Mouse (Mus musculus): ENCODE results near the gene Plxdc1. TPM values are rescaled to one million over a fixed set of nuclear protein-coding genes. Genes with fewer than 3 reads are reported as not detected.
"Not testable (repeated sequence)": the region's sequence is repeated elsewhere in the genome, so short reads cannot be mapped to it uniquely, and the experiment has no call there.

Plxdc1 gene
- total RNA-seq, 2 experiments from 2014 or later = 26.3 to 39.3 TPM

DNA sequence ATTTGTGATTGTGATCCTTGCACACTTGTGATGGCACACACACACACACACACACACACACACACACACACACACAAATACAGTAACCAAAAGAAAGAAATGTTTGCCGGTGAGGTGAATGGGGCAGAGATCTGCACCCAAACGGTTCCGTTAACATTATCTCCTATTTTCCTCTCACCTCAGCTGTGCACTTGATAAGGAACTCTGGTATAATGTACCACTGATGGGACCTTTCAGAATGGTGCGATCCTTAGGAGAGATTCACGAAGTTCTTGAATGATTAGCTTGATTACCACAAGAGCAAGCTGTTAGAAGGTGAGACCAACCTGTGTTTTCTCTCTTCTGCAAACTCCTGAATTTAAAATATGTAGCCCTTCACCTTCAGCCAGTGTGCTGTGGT, 17.9 kb downstream of the Plxdc1 start:
- intact Hi-C loops (cut with DNase I) = no loop called here
- DNase-seq (ENCODE audit: low spot score in 2 of 2) = no peak

DNA sequence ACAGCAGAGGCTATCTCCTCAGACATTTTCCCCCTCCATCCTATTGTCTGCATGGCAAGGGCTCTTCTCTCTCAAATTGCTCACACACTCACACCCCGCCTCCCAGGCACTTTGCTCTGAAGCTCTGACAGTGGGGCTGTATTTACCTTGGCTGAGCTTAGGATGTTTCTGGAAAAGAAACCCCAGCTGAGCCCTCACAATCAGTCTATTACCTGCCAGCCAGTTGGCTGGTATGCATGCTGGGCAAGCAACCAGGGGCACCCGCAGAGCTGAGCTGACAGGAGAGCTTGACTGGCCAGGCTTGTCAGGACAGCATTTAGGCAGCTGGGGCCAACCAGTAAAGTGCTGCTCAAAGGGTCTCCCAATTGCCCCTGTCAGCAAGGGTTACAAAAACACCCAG, 19.1 kb downstream of the Plxdc1 start:
- intact Hi-C loops (cut with DNase I) = no loop called here
- DNase-seq (ENCODE audit: low spot score in 2 of 2) = no peak

DNA sequence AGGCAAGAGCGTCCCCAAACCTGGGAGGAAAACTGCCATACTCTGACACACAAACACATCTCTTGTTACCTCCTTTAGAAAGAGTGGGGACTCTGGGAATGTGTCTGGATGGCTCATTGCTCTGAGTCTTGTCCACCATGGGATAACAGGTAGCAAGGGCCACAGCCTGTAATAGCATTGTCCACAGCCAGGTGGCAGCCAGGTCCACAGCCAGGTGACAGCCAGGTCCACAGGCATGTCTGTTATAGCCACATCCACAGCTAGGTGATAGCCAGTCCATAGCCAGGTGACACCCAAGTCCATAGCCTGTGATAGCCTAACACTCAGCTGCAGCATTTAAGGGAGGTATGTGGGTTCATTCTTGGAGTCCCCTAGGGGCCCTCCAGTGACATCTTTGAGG, 25.3 kb downstream of the Plxdc1 start:
- DNase-seq (ENCODE audit: low spot score in 2 of 2) = no peak
- intact Hi-C loops (cut with DNase I) = no loop called here

- DNase-seq (ENCODE audit: low spot score in 2 of 2) = no peak
- intact Hi-C loops (cut with DNase I) = no loop called here
Measured at GRCm38 (mm10) chr11:97959300-97959680, 27.0 kb downstream of the Plxdc1 start.

DNA sequence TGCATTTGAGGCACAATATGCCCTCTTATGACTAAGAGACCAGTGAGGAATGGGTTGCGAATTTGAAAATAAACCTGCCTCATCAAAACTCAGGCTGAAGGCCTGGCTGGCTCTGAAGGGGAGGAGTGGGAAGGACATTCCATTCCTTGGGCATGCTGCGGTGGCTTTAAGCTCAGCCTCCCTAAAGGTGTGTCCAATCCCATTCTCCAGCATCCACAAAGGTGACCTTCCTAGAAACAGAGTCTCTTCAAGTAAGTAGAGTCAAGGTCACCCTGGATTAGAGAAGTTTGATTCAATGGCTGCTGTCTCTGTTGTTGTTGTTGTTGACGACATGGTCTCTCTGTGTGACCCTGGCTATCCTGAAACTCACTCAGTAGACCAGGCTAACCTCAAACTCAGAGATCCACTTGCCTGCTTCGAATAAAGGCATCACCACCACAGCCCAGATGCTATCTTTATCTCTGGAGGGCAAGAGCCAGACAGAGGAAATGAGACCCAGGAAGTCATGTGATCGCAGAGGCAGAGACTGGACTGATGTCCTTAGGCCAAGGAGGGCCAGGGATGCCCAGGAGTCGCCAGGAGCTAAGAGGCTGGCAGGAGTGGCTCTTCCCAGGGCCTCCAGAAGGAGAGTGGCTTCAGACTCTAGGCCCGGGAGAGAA, 27.5 kb downstream of the Plxdc1 start:
- no peak for DNase-seq (ENCODE audit: low spot score in 2 of 2)
- intact Hi-C loops (cut with DNase I) = no loop called here

DNA sequence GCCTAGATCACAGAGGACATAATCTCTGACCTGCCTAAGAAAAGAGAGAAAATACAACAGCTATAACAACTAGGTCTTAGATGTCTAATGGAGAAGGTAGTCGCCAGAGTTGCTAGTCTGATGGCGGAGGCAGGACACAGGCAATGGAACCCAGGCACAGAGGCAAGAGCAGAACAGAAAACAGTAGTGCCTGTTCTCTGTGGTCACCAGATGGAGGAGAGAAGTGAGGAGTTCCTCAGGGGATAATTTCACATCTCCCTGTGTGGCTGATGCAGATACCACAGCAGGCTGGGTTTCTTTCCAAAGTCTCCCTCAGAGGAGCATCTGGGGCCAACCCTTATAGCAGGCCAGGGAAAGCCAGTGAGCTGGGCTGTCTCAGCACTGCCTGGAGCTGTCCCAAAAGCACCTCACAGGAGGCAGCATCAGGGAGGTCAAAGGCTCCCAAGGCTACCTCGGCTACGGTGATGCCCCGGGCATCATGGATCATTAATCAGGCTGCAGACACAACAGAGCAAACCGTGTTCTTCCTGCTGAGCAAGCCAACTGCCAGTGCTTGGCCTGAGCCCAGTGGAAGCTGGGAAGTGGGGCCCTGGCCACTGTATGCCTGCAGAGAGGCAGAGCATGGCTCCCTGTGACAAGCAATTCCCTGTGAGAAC, 29.2 kb downstream of the Plxdc1 start:
- intact Hi-C loops (cut with DNase I) = no loop called here
- no peak for DNase-seq (ENCODE audit: low spot score in 2 of 2)

DNA sequence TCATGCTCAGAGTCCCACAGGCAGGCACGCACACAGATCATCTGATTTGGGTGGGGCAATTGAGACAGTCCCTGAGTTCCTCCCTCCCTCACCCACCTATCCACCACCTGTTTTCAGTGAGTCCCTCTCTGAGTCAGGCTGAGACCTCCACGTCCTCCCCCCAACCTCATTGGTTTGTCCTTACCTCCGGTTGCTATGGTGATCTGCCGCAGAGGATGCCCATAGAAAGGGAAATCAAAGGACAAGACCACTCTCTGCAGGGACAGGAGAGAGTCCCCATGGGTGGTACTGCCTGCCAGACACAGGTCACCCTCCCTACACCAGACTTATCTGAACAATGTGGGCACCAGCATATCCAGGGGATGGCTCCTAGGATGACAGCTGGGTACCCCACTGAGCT, 30.3 kb downstream of the Plxdc1 start:
- intact Hi-C loops (cut with DNase I) = no loop called here

GRCm38 (mm10) chr11:97955146-97955902, 30.9 kb downstream of the Plxdc1 start:
- DNase-seq (ENCODE audit: low spot score in 2 of 2) = no peak
- intact Hi-C loops (cut with DNase I) = no loop called here

More for the DNA sequence above, 30.3 kb downstream of the Plxdc1 start:
- DNase-seq (ENCODE audit: low spot score in 2 of 2) = no peak

- DNase-seq (ENCODE audit: low spot score in 2 of 2) = no peak
- intact Hi-C loops (cut with DNase I) = no loop called here
Measured at GRCm38 (mm10) chr11:97954469-97955141, 31.6 kb downstream of the Plxdc1 start.

DNA sequence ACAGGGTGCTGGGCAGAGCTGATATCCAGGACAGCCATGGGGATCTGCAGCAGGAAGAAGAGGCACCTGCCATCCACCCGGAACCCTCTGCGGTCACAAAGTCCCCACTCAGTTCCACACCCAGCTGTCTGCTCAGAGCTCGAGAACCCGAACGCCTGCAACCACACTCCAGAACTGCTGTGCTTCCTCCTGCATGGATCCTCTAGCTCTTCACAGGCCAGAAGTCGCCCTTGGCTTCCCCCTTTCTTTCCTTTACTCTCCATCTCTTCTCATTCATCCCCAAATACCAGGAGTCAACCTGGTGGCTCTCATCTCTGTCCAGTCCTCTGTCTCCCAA, 32.3 kb downstream of the Plxdc1 start:
- intact Hi-C loops (cut with DNase I) = no loop called here
- no peak for DNase-seq (ENCODE audit: low spot score in 2 of 2)

DNA sequence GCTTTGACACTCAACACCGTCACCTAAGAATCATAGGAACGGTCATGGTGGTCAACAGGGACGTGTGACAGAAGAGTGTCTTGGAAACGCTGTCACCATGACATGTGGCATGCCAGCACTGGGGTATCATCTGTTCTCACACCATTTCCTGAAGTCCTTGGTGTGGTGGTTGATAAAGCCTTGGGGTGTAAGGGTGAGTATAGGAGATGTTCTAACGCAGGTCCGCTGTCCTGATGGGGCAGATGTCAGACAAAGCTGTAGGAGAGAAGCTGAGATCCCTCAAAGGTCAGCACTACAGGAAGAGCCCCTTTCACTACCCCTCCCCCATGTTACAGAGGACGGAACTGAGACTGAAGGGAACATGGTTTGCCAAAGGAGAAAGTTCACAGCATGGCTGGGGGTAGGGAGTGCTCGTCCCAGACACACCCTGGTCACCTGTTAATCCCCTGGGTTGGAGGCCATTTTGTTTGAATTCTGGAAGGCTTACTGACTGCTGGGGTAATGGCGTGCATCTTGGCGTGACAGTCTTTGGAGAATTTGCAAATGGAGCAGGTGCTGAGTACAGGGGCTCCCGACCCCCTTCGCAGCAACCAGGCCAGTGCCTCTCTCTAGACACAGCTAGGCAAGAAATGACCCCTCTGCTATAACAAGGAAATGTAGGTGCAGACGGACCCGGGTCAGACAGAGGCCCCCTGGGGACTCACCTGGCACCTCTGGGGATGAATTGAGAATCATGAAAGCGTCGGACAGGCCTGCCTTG, 32.9 kb downstream of the Plxdc1 start:
- no peak for DNase-seq (ENCODE audit: low spot score in 2 of 2)
- intact Hi-C loops (cut with DNase I) = no loop called here

DNA sequence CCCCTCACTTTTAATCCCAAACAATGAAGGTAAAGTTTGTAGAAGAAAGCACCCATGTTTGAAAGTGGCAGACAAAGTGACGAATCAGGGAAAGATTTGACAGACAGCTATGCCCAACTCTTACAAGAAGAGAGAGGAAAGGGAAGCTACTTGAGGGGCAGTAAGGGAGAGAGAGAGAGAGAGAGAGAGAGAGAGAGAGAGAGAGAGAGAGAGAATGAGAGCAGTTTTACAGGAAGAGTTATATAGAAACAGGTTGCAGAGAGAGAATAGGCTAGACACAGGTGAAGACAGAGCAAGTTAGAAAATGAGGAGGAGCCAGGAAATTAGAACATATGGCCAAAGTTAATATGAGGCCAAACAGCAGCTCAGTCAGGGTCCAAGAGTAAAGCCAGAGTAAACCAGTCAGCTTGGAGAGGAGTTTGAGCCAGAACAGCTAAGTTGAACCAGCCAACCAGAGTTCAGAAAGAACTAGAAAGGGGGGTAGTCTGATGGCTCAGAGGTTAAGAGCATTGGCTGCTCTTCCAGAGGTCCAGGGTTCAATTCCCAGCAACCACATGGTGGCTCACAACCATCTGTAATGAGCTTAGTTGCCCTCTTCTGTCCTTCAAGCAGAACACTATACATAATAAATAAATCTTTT, 33.8 kb downstream of the Plxdc1 start:
- no peak for DNase-seq (ENCODE audit: low spot score in 2 of 2)
- intact Hi-C loops (cut with DNase I) = no loop called here

GRCm38 (mm10) chr11:97949703-97950475, 36.4 kb downstream of the Plxdc1 start:
- no peak for DNase-seq (ENCODE audit: low spot score in 2 of 2)
- intact Hi-C loops (cut with DNase I) = no loop called here

DNA sequence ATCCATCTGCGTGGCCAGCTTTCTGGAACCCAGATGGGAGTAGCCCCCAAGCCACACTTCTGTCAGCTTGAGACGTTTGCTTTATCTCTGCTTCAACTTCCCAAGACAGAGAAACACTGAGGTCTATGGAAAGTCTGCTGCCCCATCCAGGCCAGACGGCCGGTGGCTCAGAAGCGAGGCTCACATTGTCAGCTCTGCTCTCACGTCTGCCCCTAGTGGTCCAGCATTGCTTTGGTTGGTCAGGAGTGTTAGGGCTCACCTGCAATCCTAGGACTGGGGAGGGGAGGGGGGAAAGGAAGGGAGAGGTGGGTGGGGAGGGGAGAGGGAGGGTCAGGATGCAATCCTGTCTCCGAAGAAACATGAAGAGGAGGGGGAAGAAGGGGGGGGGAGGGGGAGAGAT, 38.8 kb downstream of the Plxdc1 start:
- intact Hi-C loops (cut with DNase I) = no loop called here
- no peak for DNase-seq (ENCODE audit: low spot score in 2 of 2)

DNA sequence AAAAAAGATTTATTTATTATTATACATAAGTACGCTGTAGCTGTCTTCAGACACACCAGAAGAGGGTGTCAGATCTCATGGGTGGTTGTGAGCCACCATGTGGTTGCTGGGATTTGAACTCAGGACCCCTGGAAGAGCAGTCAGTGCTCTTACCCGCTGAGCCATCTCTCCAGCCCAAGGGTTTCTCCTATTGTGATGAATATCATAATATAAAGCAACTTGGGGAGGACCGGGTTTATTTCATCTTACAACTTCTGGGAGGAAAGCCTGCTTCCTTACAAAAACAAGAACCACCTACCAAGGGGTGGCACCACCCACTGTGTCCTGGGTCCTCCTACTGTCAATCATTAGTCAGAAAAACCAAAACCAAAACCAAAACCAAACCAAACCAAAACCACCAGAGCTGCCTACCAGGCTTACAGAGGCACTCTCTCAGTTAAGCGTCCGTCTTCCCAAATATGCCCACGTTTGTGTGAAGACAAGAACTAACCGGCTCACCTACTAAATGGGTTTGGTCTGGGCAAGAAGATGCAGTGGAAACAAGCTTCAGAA, 40.4 kb downstream of the Plxdc1 start:
- DNase-seq (ENCODE audit: low spot score in 2 of 2); intact Hi-C loops (cut with DNase I): not testable (repeated sequence)

- DNase-seq (ENCODE audit: low spot score in 2 of 2) = peak; percentile 32 to 38
- intact Hi-C loops (cut with DNase I) = no loop called here
Measured at GRCm38 (mm10) chr11:97945031-97945430, 41.2 kb downstream of the Plxdc1 start.

DNA sequence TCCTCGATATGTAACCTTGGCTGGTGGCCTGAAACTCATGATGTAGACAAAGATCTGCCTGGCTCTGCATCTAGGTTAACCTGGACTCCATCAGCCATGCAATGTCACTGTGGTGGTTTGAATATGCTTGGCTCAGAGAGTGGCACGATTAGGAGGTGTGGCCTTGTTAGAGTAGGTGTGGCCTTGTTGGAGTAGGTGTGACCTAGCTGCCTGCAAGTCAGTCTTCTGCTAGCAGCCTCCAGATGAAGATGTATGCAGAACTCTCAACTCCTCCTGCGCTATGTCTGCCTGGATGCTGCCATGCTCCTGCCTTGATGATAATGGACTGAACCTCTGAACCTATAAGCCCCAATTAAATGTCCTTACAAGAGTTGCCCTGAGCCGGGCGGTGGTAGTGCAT, 43.0 kb downstream of the Plxdc1 start:
- intact Hi-C loops (cut with DNase I) = no loop called here
- no peak for DNase-seq (ENCODE audit: low spot score in 2 of 2)

DNA sequence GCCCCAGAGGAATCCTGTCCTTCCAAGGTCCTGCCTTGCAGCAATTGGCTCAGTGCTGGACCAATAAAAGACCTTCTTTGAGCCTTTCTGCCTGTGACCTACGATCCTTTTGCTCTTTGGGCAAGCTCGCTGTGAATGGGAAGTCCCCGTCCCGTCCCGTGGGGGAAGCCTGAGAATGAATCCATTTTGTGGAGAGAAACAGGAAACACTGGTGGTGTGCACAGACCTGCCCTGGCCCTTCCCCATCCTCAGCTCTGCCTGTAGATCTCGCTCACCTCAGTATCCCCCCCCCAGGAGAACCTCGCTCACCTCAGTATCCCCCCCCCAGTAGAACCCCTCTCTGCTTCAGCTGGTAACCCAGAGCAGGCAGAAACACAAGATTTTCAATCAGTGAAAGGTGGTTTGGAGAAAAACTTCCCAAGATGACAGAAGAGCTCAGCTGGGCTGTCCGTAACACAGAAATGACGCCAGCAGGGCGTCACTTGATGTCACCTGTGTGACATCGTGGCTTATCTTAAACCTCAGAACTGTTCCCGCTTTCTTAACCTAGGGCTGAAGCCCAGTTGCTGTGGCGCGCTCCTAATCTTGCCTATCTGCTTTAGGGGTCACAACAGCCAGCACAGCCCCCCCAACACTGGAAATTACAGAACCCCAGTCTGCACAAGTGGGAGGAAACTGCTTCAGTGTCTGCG, 43.7 kb downstream of the Plxdc1 start:
- intact Hi-C loops (cut with DNase I) = no loop called here
- DNase-seq (ENCODE audit: low spot score in 2 of 2) = no peak

All from left cerebral cortex, postnatal 36 days (tissue).